Mouse (Mus musculus) adrenal gland, postnatal 10 days (tissue): Measurements from ENCODE around the gene Tex21. TPM values are rescaled to one million over a fixed set of nuclear protein-coding genes. Genes with fewer than 3 reads are reported as not detected.
A peak's percentile ranks its signal among the peaks of the same experiment; 100 is the strongest.

Source experiments
- DNase-seq: peaks from one replicate; pipeline ENCODE4 v3.0.0; 2021; ENCODE audit warnings: mixed read lengths
- total RNA-seq, 2 experiments: library from RNA; stranded (reverse); gene quantifications; 2 replicates each; pipeline ENCODE4 v1.2.3; 2021

Gene Tex21
- total RNA-seq, 2 experiments from 2014 or later, result not detected

GRCm38 (mm10) chr12:76194526-76194925 lies 52.0 kb downstream of the Tex21 start:
- no peak for DNase-seq

GRCm38 (mm10) chr12:76190940-76191339 lies 55.6 kb downstream of the Tex21 start:
- DNase-seq, result peak; percentile 15

GRCm38 (mm10) chr12:76187849-76188248 lies 58.7 kb downstream of the Tex21 start:
- peak; percentile 37 for DNase-seq

GRCm38 (mm10) chr12:76186473-76186872 lies 60.1 kb downstream of the Tex21 start:
- no peak for DNase-seq

- DNase-seq, result no peak
Observed at GRCm38 (mm10) chr12:76185167-76185816, 61.3 kb downstream of the Tex21 start.

- no peak for DNase-seq
Observed at GRCm38 (mm10) chr12:76184271-76184670, 62.3 kb downstream of the Tex21 start.

GRCm38 (mm10) chr12:76182831-76183230 lies 63.7 kb downstream of the Tex21 start:
- no peak for DNase-seq

GRCm38 (mm10) chr12:76181471-76181870 lies 65.1 kb downstream of the Tex21 start:
- no peak for DNase-seq

- DNase-seq, result no peak
Observed at GRCm38 (mm10) chr12:76180442-76180841, 66.1 kb downstream of the Tex21 start.

GRCm38 (mm10) chr12:76179527-76179926 lies 67.0 kb downstream of the Tex21 start:
- DNase-seq, result no peak

- DNase-seq, result peak; percentile 21
Observed at GRCm38 (mm10) chr12:76179051-76179450, 67.5 kb downstream of the Tex21 start.

GRCm38 (mm10) chr12:76177864-76178518 lies 68.6 kb downstream of the Tex21 start:
- peak; percentile 83 for DNase-seq

- peak; percentile 38 for DNase-seq
Observed at GRCm38 (mm10) chr12:76177000-76177863, 69.3 kb downstream of the Tex21 start, which contains the start of gene Esr2. Gene Esr2 (minus strand): TSS chr12:76177259.

GRCm38 (mm10) chr12:76165641-76166040 lies 80.9 kb downstream of the Tex21 start:
- DNase-seq, result no peak

- DNase-seq, result peak; percentile 16
Observed at GRCm38 (mm10) chr12:76152389-76152788, 94.2 kb downstream of the Tex21 start.

Other genes starting within 250 kb of the Tex21 start
- not detected for gene Esr2, start 69.5 kb downstream of the Tex21 start, total RNA-seq
- gene Mthfd1, start 8.6 kb upstream of the Tex21 start, total RNA-seq, result 10 to 100 TPM; 51.5 to 52.5 TPM
- gene Akap5, start 78.1 kb upstream of the Tex21 start, total RNA-seq, result 1 to 10 TPM; 4.6 to 7.0 TPM
- gene Zbtb25, start 122.9 kb upstream of the Tex21 start, total RNA-seq, result 10 to 100 TPM in 1 of 2 experiments, 1 to 10 TPM in 1; 8.7 to 15.9 TPM
- 1 to 10 TPM; 5.7 to 7.2 TPM for gene Zbtb1, start 123.5 kb upstream of the Tex21 start, total RNA-seq
- gene Hspa2, start 157.4 kb upstream of the Tex21 start, total RNA-seq, result 10 to 100 TPM; 16.7 to 18.6 TPM
- gene Ppp1r36, start 170.8 kb upstream of the Tex21 start, total RNA-seq, result under 1 TPM in 1 of 2 experiments, not detected in 1; 0.45 TPM